Mouse (Mus musculus) forebrain, embryonic 16.5 days (tissue): ENCODE results near the gene Ptprh. TPM values are rescaled to one million over a fixed set of nuclear protein-coding genes. Genes with fewer than 3 reads are reported as not detected.
"Not testable (repeated sequence)": the region's sequence is repeated elsewhere in the genome, so short reads cannot be mapped to it uniquely, and the experiment has no call there.

ENCODE experiments used
- ATAC-seq: fragments of 200-750 bp; cut with Nextera tagmentation; 2 replicates; pipeline ENCODE4 v1.8.0; 2017; ENCODE audit warnings: mild to moderate bottlenecking, moderate library complexity
- H3K27ac ChIP-seq: fragments of 300-500 bp; sonication (generic); 2 replicates; pipeline ENCODE4 v1.5.1; 2014; ENCODE audit warnings: low read length, control low read depth
- H3K27me3 ChIP-seq: fragments of 300-500 bp; sonication (generic); replicated peaks from 2 replicates; pipeline ENCODE4 v1.6.1; 2014; ENCODE audit warnings: low read length; ENCODE audit not compliant: control insufficient read depth, insufficient read depth
- H3K36me3 ChIP-seq: fragments of 300-500 bp; sonication (generic); 2 replicates; pipeline ENCODE4 v1.6.1; 2014; ENCODE audit not compliant: control insufficient read depth, insufficient read depth
- H3K4me1 ChIP-seq: fragments of 300-500 bp; sonication (generic); replicated peaks from 2 replicates; pipeline ENCODE4 v1.6.1; 2014; ENCODE audit warnings: low read length; ENCODE audit not compliant: control insufficient read depth, insufficient read depth
- H3K4me2 ChIP-seq: fragments of 300-500 bp; sonication (generic); 2 replicates; pipeline ENCODE4 v1.6.1; 2014; ENCODE audit warnings: mild to moderate bottlenecking, low read length, control low read depth
- H3K4me3 ChIP-seq: fragments of 300-500 bp; sonication (generic); replicated peaks from 2 replicates; pipeline ENCODE4 v1.5.1; 2014; ENCODE audit warnings: mild to moderate bottlenecking, low read length, control low read depth
- H3K9ac ChIP-seq: fragments of 300-500 bp; sonication (generic); replicated peaks from 2 replicates; pipeline ENCODE4 v1.6.1; 2014; ENCODE audit warnings: low read depth, low read length, control low read depth
- H3K9me3 ChIP-seq: fragments of 300-500 bp; sonication (generic); 2 replicates; pipeline ENCODE4 v1.6.1; 2016; ENCODE audit warnings: low read length; ENCODE audit not compliant: control insufficient read depth
- WGBS: fragments of 180-500 bp; shearing (Covaris S2); extraction: QIAGEN DNeasy Blood & Tissue Kit; methylation state at CpG from one replicate; pipeline ENCODE4 v1.1.7; 2014; 5-methylcytosine and 5-hydroxymethylcytosine counted together
- polyA plus RNA-seq: library from polyadenylated mRNA; unstranded; fragments of >200 nt; fragmentation: Nextera tagmentation; extraction: Ambion mirVana; gene quantifications from 2 replicates; pipeline ENCODE4 v1.2.1, GENCODE M21; 2015

Ptprh gene
- polyA plus RNA-seq, 1 experiment from 2014 or later = 0.70 TPM

DNA sequence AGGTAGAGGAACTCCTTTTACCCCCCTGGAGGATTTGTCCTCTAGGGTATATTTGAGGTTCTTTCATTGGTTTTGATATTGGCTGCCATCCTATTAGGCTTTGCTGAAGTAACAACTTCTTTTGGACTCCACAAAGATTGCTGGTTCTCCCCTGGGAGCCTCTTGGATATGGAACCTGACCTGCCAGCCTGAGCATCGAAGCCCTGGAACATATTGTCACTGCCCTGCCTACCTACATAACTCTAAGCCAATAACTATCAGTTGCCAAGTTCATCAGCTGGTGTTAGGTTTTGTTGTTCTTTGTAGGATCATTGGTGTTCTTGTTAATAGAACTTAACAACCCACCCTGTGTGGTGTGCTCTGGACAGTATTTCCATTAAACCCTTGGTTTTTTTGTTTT, 9.1 kb upstream of the Ptprh start:
- H3K4me3 ChIP-seq = no peak overlapping the region
- ATAC-seq = no peak

GRCm38 (mm10) chr7:4612386-4612785, 8.5 kb upstream of the Ptprh start:
- no peak for ATAC-seq
- no peaks in the 10 kb centered on the region for H3K9me3 ChIP-seq
- H3K9ac ChIP-seq = no peak overlapping the region
- no peak overlapping the region for H3K4me2 ChIP-seq
- H3K4me3 ChIP-seq = no peak overlapping the region
- no peaks in the 10 kb centered on the region for H3K36me3 ChIP-seq
- H3K4me1 ChIP-seq = no peaks in the 10 kb centered on the region
- 61% methylated on average over 8 of the region's 8 CpGs for WGBS
- H3K27ac ChIP-seq = no peak overlapping the region
- H3K27me3 ChIP-seq = no peaks in the 10 kb centered on the region

More for the DNA sequence above, 9.1 kb upstream of the Ptprh start:
- Histone ChIP-seq H3K9ac (no peak overlapping the region), H3K4me1 (no peaks in the 10 kb centered on the region), H3K27ac (no peak overlapping the region), H3K4me2 (no peak overlapping the region), H3K36me3 (no peaks in the 10 kb centered on the region), H3K9me3 (no peaks in the 10 kb centered on the region), H3K27me3 (no peaks in the 10 kb centered on the region)
- WGBS = 79% methylated on average over 1 of the region's 1 CpGs

DNA sequence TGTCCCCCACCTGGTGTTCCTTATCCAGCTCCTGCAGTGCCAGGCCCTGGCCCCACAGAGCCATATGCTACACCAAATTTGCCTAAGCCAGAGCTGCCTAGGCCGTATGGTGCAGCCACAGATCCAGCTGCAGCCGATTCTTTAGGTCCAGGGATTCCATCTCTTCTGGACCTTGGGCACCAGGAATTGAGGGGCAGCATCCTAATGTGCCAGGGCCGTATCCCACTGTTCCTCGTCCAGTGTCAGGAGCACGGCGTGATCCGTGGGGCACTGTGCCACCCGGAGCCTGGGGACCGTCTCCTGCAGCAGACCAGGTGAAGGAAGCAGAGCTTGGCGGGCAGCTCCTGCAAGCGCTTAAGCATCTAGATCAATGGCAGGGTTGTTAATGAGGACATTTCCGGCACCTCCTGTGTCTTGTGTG, 8.1 kb upstream of the Ptprh start:
- no peak overlapping the region for H3K4me3 ChIP-seq
- no peaks in the 10 kb centered on the region for H3K27me3 ChIP-seq
- H3K9me3 ChIP-seq = no peaks in the 10 kb centered on the region
- no peak for ATAC-seq
- H3K27ac ChIP-seq = no peak overlapping the region
- no peaks in the 10 kb centered on the region for H3K4me1 ChIP-seq
- H3K4me2 ChIP-seq = no peak overlapping the region
- H3K36me3 ChIP-seq = no peaks in the 10 kb centered on the region
- 80% methylated on average over 12 of the region's 12 CpGs for whole genome bisulfite sequencing
- H3K9ac ChIP-seq = no peak overlapping the region

DNA sequence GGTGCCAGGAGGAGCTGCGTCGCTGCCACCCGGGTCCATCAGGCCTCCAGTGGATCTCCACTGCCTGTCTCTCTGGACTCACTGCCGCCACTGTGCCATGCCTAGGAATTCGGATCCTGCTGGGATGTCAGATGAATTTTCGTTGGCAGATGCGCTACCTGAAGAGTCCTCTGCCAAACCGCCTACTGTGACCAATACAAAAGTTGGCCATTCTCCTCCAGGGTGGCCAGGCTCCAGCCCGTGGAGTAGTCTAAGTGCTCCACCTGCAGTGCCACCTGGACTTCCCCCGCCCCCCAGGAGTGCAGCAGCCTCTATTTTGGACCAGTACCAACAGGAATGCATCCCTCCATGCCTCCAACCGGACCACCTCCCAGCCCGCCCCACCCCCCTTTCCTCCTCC, 7.7 kb upstream of the Ptprh start:
- H3K27me3 ChIP-seq = no peaks in the 10 kb centered on the region
- 82% methylated on average over 12 of the region's 12 CpGs for WGBS
- ATAC-seq = no peak
- no peaks in the 10 kb centered on the region for H3K9me3 ChIP-seq
- H3K9ac ChIP-seq = no peak overlapping the region
- H3K4me3 ChIP-seq = no peak overlapping the region
- no peak overlapping the region for H3K27ac ChIP-seq
- H3K4me2 ChIP-seq = no peak overlapping the region
- no peaks in the 10 kb centered on the region for H3K36me3 ChIP-seq
- H3K4me1 ChIP-seq = no peaks in the 10 kb centered on the region

DNA sequence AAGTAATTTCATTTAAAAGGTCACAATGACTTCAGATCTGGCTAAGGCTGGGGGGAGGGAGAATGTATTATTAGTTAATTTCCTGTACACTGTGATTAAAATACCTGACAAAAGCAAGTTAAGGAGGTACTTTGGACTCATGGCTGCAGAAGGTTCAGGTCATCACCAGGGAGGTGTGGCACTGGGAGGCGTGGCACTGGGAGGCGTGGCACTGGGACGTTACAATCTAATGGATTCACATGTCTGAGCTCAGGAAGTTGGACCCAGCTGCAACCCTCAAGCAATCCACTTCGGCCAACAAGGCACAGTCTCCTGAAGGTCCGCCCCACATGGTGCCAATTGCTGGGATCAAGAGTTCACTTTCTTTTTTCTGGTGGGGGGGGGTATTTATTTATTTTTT, 4.2 kb upstream of the Ptprh start:
- Histone ChIP-seq H3K9me3 (no peaks in the 10 kb centered on the region), H3K4me3 (no peak overlapping the region), H3K9ac (no peak overlapping the region), H3K27ac (no peak overlapping the region), H3K4me2 (no peak overlapping the region), H3K4me1 (no peaks in the 10 kb centered on the region), H3K36me3 (no peaks in the 10 kb centered on the region), H3K27me3 (no peaks in the 10 kb centered on the region)
- WGBS = 67% methylated on average over 5 of the region's 5 CpGs
- ATAC-seq = no peak

DNA sequence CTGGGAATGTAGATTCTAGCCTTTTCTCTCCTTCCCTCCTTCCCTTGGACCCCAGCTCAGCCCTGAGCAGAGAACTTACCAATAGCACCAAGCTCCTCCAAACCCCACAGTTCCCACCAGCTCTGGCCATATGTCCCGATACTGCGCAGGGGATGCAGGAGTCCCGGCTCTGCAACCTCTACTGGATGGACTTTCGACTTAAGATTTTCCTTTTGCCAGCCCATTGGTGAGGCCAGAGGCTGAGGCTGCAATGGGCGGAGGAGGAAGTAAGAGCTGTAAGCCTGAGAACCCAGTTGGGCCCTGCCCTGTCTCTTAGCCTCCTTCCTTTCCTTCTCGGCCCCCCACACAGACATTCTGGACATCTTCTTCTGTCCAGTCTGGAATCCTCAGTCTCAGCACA, 872 bp downstream of the Ptprh start:
- H3K4me2 ChIP-seq = no peak overlapping the region

DNA sequence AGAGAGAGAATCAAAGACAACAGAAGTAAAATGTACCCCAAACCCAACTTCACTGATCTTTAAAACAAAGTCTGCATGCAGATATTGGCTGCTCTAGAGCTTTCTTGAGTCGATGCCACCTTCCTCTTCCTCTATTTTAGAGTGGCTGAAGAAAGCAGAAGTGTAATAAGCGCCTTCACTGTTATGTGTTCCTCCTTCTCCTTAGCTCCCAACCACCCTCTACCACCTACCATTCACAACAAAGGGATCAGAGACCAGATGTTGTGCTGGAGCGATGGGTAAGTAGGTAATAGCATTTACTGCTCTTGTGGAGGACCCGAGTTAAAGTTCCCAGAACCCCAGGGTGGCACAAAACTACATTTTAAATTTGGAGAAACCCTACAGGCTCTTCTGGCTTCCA, 6.8 kb downstream of the Ptprh start:
- 72% methylated on average over 4 of the region's 4 CpGs for WGBS

More for the DNA sequence above, 872 bp downstream of the Ptprh start:
- Histone ChIP-seq H3K9me3 (no peaks in the 10 kb centered on the region), H3K9ac (no peak overlapping the region), H3K27ac (no peak overlapping the region), H3K36me3 (no peaks in the 10 kb centered on the region), H3K27me3 (no peaks in the 10 kb centered on the region), H3K4me1 (no peaks in the 10 kb centered on the region), H3K4me3 (no peak overlapping the region)
- no peak for ATAC-seq
- 88% methylated on average over 6 of the region's 6 CpGs for WGBS

DNA sequence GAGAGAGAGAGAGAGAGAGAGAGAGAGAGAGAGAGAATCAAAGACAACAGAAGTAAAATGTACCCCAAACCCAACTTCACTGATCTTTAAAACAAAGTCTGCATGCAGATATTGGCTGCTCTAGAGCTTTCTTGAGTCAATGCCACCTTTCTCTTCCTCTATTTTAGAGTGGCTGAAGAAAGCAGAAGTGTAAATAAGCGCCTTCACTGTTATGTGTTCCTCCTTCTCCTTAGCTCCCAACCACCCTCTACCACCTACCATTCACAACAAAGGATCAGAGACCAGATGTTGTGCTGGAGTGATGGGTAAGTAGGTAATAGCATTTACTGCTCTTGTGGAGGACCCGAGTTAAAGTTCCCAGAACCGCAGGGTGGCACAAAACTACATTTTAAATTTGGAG, 22.4 kb downstream of the Ptprh start:
- not testable (repeated sequence) for H3K27ac ChIP-seq, H3K9me3 ChIP-seq, H3K4me1 ChIP-seq, H3K4me2 ChIP-seq, H3K27me3 ChIP-seq, H3K9ac ChIP-seq, H3K4me3 ChIP-seq, ATAC-seq, H3K36me3 ChIP-seq
- WGBS = 92% methylated on average over 3 of the region's 3 CpGs

More for the DNA sequence above, 6.8 kb downstream of the Ptprh start:
- not testable (repeated sequence) for H3K4me3 ChIP-seq, H3K27me3 ChIP-seq, H3K4me2 ChIP-seq, H3K9me3 ChIP-seq, H3K4me1 ChIP-seq, H3K9ac ChIP-seq, ATAC-seq, H3K27ac ChIP-seq, H3K36me3 ChIP-seq

- not testable (repeated sequence) for H3K9me3 ChIP-seq, H3K36me3 ChIP-seq, H3K27me3 ChIP-seq, H3K4me1 ChIP-seq, H3K4me2 ChIP-seq, ATAC-seq, H3K27ac ChIP-seq, H3K4me3 ChIP-seq, H3K9ac ChIP-seq
- 74% methylated on average over 2 of the region's 2 CpGs for WGBS
Observed at GRCm38 (mm10) chr7:4572361-4572760, 31.5 kb downstream of the Ptprh start.

DNA sequence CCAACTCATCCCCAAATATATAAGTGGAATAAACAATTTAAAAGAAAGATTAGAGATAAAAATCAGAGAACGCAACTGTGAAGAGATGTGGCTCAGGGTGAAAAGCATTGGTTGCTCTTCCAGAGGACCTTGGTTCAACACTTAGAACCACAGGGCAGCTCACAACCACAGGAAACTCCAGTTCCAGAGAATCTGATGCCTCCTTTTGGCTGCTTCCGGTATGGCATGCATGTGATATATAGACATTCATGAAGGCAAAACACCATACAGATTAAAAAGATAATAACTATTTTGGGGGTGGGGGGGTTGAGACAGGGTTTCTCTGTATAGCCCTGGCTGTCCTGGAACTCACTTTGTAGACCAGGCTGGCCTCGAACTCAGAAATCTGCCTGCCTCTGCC, 41.2 kb downstream of the Ptprh start:
- H3K36me3 ChIP-seq = no peaks in the 10 kb centered on the region
- H3K4me2 ChIP-seq = no peak overlapping the region
- no peaks in the 10 kb centered on the region for H3K9me3 ChIP-seq
- no peak overlapping the region for H3K27ac ChIP-seq
- no peak overlapping the region for H3K9ac ChIP-seq
- no peak overlapping the region for H3K4me3 ChIP-seq
- no peak for ATAC-seq
- H3K27me3 ChIP-seq = no peaks in the 10 kb centered on the region
- H3K4me1 ChIP-seq = no peaks in the 10 kb centered on the region
- WGBS = 93% methylated on average over 3 of the region's 3 CpGs
